Mouse (Mus musculus): ENCODE data around the gene Klk6. TPM values are rescaled to one million over a fixed set of nuclear protein-coding genes. Genes with fewer than 3 reads are reported as not detected.

Gene Klk6
- total RNA-seq (2023), result not detected

DNA sequence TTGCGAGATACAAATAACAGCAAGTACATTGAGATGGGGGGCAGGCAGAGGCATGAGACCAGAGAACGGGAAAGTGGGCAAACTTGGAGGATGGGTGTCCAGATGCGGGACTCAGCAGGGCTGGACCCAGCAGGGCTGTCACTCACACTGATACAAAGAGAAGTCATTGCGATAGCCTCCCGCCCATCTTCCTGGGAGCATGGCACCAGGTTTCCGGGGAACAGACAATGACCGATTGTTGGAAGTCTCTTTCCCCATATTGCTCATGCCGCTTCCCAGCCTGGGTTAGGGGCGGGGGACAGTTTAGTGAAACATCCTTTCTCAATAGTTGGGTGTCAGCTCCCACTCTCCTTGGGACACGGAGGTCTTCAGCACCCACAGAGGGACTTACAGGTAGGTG, at the start of gene Klk6:
Klk6 (plus strand) TSS at position 301 of the 400 bp plus-strand sequence.

DNA sequence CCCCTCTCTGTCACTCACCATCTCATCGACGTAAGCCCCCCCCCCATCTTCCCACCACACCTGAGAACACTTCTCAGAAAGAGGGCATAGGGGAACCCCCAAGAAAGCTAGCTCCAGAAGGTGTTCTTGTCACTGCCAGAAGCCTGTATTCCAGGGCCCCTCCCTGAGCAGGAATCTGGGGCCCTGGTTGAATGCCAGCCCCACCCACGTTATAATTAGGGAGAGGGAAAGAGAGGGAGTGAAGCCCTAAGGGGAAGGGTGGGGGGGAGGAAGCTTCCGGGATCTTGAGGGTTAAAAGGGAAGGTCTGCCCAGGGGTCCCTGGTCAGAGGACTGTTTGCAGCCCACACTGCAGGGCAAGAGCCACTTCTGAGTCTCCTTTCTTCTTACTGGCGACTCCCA, 43.6 kb upstream of the Klk6 start, which contains the start of gene Klk10:
Klk10 (plus strand) TSS at position 290 of the 400 bp plus-strand sequence.

DNA sequence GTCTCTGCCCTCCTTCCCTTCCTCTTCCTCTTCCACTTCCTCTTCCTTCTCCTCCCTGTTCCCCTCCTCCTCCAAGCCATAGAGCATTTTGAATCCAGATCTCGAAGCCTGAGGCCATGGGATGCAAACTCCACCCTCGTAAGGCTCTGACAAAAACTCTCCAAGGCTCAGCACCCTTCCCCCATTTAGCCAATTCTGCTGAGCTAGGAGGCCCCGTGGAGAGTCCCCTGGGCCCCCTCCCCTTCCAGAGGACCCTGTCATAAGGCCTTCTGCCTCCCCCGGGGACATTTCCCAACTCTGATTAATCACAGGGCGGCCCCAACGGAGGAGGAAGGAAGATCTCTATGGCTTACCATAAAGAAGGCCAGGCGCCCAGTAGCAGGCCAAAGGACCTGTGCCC, 32.7 kb upstream of the Klk6 start, which contains the start of gene Klk9:
Klk9 (plus strand) TSS at position 301 of the 400 bp plus-strand sequence.

GRCm38 (mm10) chr7:43797333-43797769, 26.9 kb upstream of the Klk6 start, which contains the start of gene Klk8:
TSS of gene Klk8 (plus strand) at chr7:43797577.

GRCm38 (mm10) chr7:43810994-43811393, 13.3 kb upstream of the Klk6 start, which contains the start of gene Klk7:
TSS of gene Klk7 (plus strand) at chr7:43811294.

GRCm38 (mm10) chr7:43841701-43842100, 17.4 kb downstream of the Klk6 start, which contains the start of gene Klk5:
TSS of gene Klk5 (plus strand) at chr7:43841971.

GRCm38 (mm10) chr7:43880912-43881311, 56.6 kb downstream of the Klk6 start, which contains the start of gene Klk4:
TSS of gene Klk4 (plus strand) at chr7:43881160.

Other genes with a start within 250 kb of the Klk6 start
- gene Zfp719, start 244.9 kb upstream of the Klk6 start, total RNA-seq (2023), result 19.5 TPM
- not detected for gene Zfp819, start 217.3 kb upstream of the Klk6 start, total RNA-seq (2023)
- not detected for gene Ceacam18, start 189.8 kb upstream of the Klk6 start, total RNA-seq (2023)
- gene Siglece, start 164.3 kb upstream of the Klk6 start, total RNA-seq (2023), result 1.5 TPM
- 8.5 TPM for gene Ctu1, start 152.5 kb upstream of the Klk6 start, total RNA-seq (2023)
- not detected for gene Klk14, start 134.1 kb upstream of the Klk6 start, total RNA-seq (2023)
- not detected for gene Klk13, start 111.9 kb upstream of the Klk6 start, total RNA-seq (2023)
- not detected for gene Klk12, start 55.6 kb upstream of the Klk6 start, total RNA-seq (2023)
- not detected for gene Klk11, start 49.9 kb upstream of the Klk6 start, total RNA-seq (2023)
- gene Klk10, start 43.5 kb upstream of the Klk6 start, total RNA-seq (2023), result not detected
- gene Klk9, start 32.6 kb upstream of the Klk6 start, total RNA-seq (2023), result not detected
- 230 TPM for gene Klk8, start 26.9 kb upstream of the Klk6 start, total RNA-seq (2023)
- gene Klk7, start 13.2 kb upstream of the Klk6 start, total RNA-seq (2023), result 1.2 TPM
- gene Klk5, start 17.5 kb downstream of the Klk6 start, total RNA-seq (2023), result not detected
- gene Klk4, start 56.7 kb downstream of the Klk6 start, total RNA-seq (2023), result not detected
- not detected for gene Klk15, start 109.2 kb downstream of the Klk6 start, total RNA-seq (2023)
- gene Klk1b8, start 126.2 kb downstream of the Klk6 start, total RNA-seq (2023), result not detected
- gene Klk1b1, start 142.3 kb downstream of the Klk6 start, total RNA-seq (2023), result not detected
- not detected for gene Klk1b9, start 151.6 kb downstream of the Klk6 start, total RNA-seq (2023)
- gene Klk1b11, start 171.4 kb downstream of the Klk6 start, total RNA-seq (2023), result not detected
- not detected for gene Klk1b26, start 187.7 kb downstream of the Klk6 start, total RNA-seq (2023)
- not detected for gene Klk1b27, start 227.8 kb downstream of the Klk6 start, total RNA-seq (2023)